Mouse (Mus musculus) adrenal gland, postnatal 4 days (tissue): Measurements from ENCODE around the gene Rcc1. TPM values are rescaled to one million over a fixed set of nuclear protein-coding genes. Genes with fewer than 3 reads are reported as not detected.

Experiments used
- DNase-seq, 2 experiments: peaks; one replicate each; pipeline ENCODE4 v3.0.0; 2021 to 2022; ENCODE audit warnings: low spot score in 2 of 2, mixed read lengths in 2 of 2
- long read RNA-seq, 2 experiments: library from polyadenylated mRNA; stranded (forward); transcript quantifications; one replicate each; pipeline ENCODE4 v2.0.0; 2021
- total RNA-seq, 2 experiments: library from RNA; stranded (reverse); gene quantifications; 2 replicates each; pipeline ENCODE4 v1.2.3; 2021

Gene Rcc1
- 10 to 100 TPM; 29.9 to 34.2 TPM for total RNA-seq
- long read RNA-seq, experiment 1, transcript Rcc1-202 (10 exons, 2,285 nt), result major isoform, 12 of 23 reads
- long read RNA-seq, experiment 1, partial matches to known transcripts, result 1 of 23 reads
- long read RNA-seq, experiment 1, other reads (novel, unspliced or antisense), result 9 of 23 reads
- long read RNA-seq, experiment 2, transcript Rcc1-202 (10 exons, 2,285 nt), result major isoform, 16 of 42 reads
- long read RNA-seq, experiment 2, partial matches to known transcripts, result 7 of 42 reads
- long read RNA-seq, experiment 2, other reads (novel, unspliced or antisense), result 15 of 42 reads

DNA sequence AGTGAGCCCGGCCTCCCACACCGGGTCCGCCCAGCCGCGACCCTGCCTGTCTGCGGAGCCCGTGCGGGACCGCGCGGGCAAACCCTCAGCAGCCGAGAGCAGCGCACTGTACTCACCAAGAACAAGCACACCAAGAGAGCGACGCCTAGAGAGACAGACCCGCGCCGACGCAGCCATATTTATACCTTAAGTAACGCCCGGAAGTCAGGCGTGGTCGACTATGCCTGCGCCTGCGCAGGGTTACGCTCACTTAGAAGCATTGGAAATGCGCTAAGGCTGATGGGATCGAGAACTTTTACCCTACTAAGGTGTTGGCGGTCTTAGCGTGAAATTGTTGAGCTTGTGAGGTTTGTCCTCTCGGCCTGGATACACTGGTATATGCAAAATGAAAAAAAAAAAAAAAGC is at the start of gene Rcc1:
Gene Rcc1 (minus strand): TSS at position 125 of the 405 bp plus-strand sequence.
- DNase-seq, result peak; percentile 69 to 86

- no peak for DNase-seq
Measured at GRCm38 (mm10) chr4:132401016-132401415, 47.6 kb upstream of the Rcc1 start.

GRCm38 (mm10) chr4:132398863-132399262 is 45.5 kb upstream of the Rcc1 start:
- no peak for DNase-seq

DNA sequence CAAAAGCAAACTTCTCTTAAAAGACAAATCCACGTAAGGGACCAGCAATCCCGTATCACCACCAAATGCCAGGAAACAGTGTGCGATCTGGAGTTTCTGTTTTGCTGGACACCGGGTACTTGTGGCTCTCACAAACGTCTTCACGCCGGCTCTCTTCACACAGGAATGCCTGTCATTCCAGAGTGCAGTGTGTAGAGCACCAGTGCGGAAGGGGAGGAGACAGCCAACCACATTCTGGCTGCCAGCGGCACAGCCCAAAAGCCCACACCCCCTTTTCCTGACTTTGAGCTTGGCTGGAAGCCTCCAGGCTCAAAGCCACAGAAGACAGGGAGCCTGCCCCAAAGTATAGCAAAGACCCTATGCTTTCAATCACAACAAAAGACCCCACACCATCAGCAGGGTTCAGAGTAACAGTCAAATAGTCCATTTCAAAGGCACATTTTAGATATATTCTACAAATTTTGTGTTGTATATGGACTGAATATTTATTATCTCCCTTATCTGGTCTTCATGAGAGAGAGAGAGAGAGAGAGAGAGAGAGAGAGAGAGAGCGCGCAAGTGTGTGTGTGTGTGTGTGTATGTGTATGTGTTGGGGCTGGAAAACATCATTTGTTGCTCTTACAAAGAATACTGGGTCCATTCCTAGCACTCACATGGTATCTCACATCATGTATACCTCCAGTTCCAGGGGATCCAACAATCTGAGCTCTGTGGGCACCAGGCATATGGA is 44.8 kb upstream of the Rcc1 start:
- DNase-seq, result peak in 1 of 2 experiments; percentile 41

GRCm38 (mm10) chr4:132397120-132397519 is 43.7 kb upstream of the Rcc1 start:
- no peak for DNase-seq

DNA sequence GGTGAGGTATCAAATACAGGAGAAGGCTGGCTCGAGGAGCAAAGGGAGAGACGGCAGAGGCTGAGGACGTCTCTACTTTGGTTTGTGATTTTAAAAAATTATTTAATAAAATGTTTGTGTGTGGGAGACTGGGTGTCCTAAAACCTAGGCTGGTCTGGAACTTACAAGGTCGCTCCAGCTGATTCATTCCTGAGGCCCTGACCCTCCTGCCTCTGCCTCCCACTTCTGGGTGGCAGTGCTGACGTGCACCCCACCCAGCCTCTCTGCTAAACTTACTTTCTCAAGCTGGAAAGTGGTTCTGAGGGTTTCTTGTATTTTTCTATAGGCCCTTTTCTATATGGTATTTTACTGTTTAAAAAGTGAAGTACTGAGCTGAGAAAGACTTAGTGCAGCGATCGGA is 42.8 kb upstream of the Rcc1 start:
- no peak for DNase-seq

GRCm38 (mm10) chr4:132391063-132391740 is 37.8 kb upstream of the Rcc1 start:
- DNase-seq, result no peak

DNA sequence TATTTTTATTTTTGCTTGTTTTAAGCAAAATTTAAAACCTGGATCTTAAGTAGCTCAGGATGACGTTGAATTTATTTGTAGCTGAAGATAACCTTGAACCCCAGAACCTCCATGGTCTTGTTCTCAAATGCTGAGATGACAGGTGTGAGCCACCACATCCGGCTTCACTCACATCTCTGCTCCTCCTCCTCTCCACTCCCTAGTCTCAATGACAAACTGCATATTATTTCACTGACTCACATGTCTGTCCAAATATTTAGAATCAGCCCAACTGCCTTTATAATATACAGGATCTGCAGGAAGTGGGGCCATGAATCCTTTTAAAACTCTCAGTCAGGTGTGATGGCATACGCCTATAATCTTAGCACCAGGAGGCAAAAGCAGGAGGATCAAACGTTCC is 35.9 kb upstream of the Rcc1 start:
- DNase-seq, result no peak

GRCm38 (mm10) chr4:132387617-132388016 is 34.2 kb upstream of the Rcc1 start:
- no peak for DNase-seq

- no peak for DNase-seq
Measured at GRCm38 (mm10) chr4:132386846-132387245, 33.4 kb upstream of the Rcc1 start.

DNA sequence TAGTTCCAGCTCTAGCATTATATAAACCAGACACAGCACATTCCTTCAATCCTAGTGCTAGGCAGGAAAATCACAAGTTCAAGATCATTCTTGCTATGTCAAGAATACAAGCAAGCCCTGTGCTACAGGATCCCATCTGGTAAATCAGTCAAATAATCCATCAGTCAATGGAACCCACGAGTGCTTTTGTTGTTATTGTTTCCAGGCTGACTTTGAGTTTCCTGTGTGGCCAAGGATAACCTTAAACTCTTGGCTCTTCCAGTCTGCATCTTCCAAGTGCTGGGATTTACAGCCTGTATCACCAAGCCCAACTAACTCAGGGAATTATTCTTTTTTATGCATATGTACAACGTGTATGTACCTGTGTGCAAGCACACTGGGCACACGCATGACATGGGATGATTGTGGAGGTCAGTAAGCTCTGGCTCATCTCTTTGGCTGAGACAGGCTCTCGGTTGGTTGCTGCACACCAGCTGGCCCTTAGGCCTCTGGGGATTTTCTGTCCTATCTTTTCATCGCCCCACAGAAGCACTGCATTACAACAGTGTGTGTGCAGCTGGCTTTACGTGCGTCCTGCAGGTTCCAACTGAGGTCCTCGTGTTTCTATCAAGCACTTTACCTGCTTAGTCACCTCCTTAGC is 32.5 kb upstream of the Rcc1 start:
- no peak for DNase-seq

DNA sequence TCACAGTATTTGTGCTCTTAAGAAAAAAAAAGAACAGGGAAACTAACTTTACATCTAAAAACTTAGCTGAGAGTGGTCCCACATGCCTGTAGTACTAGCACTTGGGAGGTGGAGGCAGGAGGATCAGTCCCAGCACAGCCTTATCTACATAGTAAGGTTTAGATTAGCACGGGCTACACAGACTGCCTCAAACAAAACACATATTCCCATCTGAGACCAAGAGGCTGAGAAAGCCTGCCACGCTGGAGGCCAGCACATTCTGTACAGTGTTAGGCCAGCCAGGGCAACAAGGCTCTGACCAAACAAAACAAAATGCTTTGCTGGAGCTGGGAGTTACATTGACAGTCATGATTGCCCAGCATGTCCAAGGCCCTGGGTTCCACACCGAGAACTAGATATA is 30.1 kb upstream of the Rcc1 start:
- no peak for DNase-seq

DNA sequence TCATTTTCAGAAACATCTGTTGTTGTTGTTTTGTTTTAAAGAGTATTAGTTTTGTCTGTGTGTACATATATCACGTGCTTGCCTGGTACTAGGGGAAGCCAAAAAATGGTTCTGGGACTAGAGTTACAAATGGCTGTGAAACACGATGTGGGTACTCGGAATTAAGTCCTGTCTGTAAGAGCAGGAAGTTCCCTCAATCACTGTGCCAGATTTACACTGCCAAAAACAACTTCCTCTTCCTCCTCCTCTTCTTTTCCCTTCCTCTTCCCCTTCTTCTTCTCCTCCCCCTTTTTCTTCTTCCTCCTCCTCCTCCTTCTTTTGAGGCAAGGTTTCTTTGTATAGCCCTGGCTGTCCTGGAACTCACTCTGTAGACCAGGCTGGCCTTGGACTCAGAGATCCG is 28.9 kb upstream of the Rcc1 start:
- no peak for DNase-seq

DNA sequence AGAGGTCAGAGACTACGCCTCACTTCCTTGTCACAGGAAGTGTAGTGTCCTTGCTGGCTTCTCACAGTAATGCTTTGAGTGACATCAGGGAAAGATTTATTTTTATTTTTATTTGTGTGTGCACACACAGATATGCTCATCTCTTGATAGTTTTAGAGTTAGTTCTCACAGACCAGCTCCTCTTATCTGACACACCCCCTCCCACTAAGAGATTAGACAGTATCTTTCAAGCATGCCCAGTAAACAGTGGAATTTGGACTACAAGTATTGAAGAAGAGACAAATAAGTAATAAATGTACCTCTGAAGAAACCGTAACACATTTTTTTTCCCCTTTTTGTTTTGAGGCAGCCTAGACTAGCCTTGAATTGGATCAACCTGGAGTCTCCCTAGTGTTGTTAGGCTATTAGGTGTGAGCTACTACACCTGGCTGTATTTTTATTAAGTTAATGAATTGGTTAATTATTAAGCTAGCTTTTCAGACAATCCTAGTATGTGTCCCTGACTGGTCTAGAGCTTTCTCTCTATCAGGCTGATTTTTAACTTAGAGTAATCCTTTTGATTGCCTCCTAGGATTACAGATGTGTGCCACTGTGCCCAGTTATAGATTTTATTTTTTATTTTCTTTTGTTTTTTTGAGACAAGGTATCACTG is 27.7 kb upstream of the Rcc1 start:
- no peak for DNase-seq

GRCm38 (mm10) chr4:132373820-132374219 is 20.4 kb upstream of the Rcc1 start:
- no peak for DNase-seq

- no peak for DNase-seq
Measured at GRCm38 (mm10) chr4:132369953-132370750, 16.7 kb upstream of the Rcc1 start.

DNA sequence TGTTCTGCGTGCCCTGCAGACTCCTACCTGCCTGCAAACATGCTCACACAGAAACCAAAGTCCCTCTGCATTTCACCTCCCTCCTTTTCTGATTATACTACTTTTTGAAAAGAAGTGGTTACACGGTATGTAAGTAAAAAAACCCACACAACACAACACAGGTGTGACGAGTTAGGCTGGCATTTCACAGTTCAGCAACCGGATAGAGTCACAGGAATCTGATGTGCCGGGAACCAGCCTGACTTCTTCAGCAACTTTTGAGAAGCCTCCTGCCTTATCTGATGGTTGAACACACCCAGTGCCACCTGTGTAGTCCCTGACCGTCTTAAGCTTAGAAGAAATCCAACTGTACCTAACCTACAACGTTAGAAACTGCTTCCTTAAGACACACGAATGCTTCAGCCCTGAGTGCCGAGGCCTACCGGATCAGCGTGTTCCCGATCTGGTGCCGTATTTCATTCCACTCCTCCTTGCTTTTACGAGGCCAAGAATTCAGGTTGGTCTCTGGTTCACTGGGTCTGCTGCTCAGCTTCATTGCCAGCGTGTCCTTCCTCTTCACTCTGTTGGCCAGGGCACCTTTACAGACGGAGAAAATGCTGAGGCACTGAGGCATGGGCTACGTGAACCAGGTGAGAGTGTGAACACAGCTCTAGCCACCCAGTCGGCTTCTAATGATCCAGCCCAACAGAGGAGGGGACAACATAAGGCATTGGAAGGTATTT is 14.2 kb upstream of the Rcc1 start:
- no peak for DNase-seq

- no peak for DNase-seq
Measured at GRCm38 (mm10) chr4:132365450-132366060, 12.2 kb upstream of the Rcc1 start.

- DNase-seq, result no peak
Measured at GRCm38 (mm10) chr4:132363487-132363886, 10.1 kb upstream of the Rcc1 start.
